ENCODE assay signal across 23 mouse cellular contexts in the genomic region with DNA sequence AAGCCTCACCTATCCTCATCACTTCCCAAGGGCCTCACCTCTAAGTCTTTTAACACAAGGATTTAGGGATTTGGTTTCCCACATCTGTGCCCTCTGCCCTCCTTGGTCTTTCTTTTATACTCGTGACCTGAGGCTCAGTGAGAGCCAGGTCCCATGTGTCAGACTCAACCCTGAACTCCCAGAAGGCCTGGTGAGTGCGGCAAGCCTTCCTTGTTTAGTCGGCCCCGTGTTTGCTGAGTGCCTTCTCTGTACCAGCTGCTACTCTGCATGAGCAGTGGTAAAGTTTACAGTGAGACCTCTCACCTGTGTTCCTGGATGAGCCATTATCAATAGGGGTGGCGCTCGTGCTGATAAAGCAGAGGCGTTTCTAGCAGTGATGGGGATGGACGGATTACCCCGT.
DNase-seq lines count a peak whose midpoint lies in the region; ATAC-seq lines count a peak whose summit lies in the region.
"Had no signal": no experiment of that assay in that cellular context is flagged by ENCODE, and none has a peak within 500 bp of the region (broad histone marks: within the 10 kb centered on the region; RNA-seq: fewer than 3 reads in every experiment).

No protein-coding gene starts in this region.

- peaks cover 3% of the 10 kb centered on the region; the same call in 1 of the 2 replicates for H3K27me3 ChIP-seq in midbrain, embryonic 13.5 days
- H3K27me3 ChIP-seq in midbrain, embryonic 15.5 days (replicated peaks), result no peaks in the 10 kb centered on the region
- H3K27me3 ChIP-seq in intestine, embryonic 16.5 days (replicated peaks; ENCODE audit: control insufficient read depth, insufficient read depth, low read length), result no peaks in the 10 kb centered on the region
- H3K27me3 ChIP-seq: CH12.LX; forebrain, embryonic 13.5 days; hindbrain, embryonic 15.5 days; Patski had no signal

- H3K4me1 ChIP-seq in midbrain, embryonic 13.5 days (replicated peaks), result peaks cover 31% of the 10 kb centered on the region
- peaks cover 37% of the 10 kb centered on the region for H3K4me1 ChIP-seq in midbrain, embryonic 15.5 days
- H3K4me1 ChIP-seq in intestine, embryonic 16.5 days (ENCODE audit: control insufficient read depth, insufficient read depth, low read length), result peaks cover 23% of the 10 kb centered on the region

- H3K9ac ChIP-seq in midbrain, embryonic 13.5 days (replicated peaks), result 0 out of 2 replicates have a peak overlapping the region, but pooled peaks have one; percentile 6
- no peak overlapping the region for H3K9ac ChIP-seq in midbrain, embryonic 15.5 days
- H3K9ac ChIP-seq in intestine, embryonic 16.5 days (ENCODE audit: low read depth, low read length), result no peak overlapping the region
- H3K9ac ChIP-seq: forebrain, embryonic 13.5 days; forebrain, postnatal 0 days; hindbrain, embryonic 12.5 days; hindbrain, embryonic 15.5 days had no signal

- no peak for ATAC-seq in midbrain, embryonic 13.5 days
- ATAC-seq in midbrain, embryonic 15.5 days (replicated peaks), result no peak
- ATAC-seq in intestine, embryonic 16.5 days, result peak; percentile 55
- ATAC-seq: forebrain, embryonic 13.5 days; forebrain, postnatal 0 days; Patski had no signal

- no peak overlapping the region for H3K27ac ChIP-seq in midbrain, embryonic 13.5 days
- no peak overlapping the region for H3K27ac ChIP-seq in midbrain, embryonic 15.5 days
- H3K27ac ChIP-seq in intestine, embryonic 16.5 days (ENCODE audit: low read length), result no peak overlapping the region
- H3K27ac ChIP-seq: forebrain, embryonic 10.5 days; forebrain, embryonic 13.5 days; gastrocnemius, adult 2 months; hindbrain, embryonic 12.5 days; hindbrain, embryonic 15.5 days had no signal

- H3K36me3 ChIP-seq in midbrain, embryonic 13.5 days, result no peaks in the 10 kb centered on the region
- no peaks in the 10 kb centered on the region for H3K36me3 ChIP-seq in midbrain, embryonic 15.5 days (replicated peaks)
- H3K36me3 ChIP-seq in intestine, embryonic 16.5 days (ENCODE audit: control insufficient read depth, insufficient read depth, low read length), result no peaks in the 10 kb centered on the region
- H3K36me3 ChIP-seq: forebrain, embryonic 10.5 days; hindbrain, embryonic 12.5 days; hindbrain, embryonic 15.5 days had no signal

- H3K4me3 ChIP-seq in midbrain, embryonic 13.5 days (replicated peaks), result no peak overlapping the region
- H3K4me3 ChIP-seq in midbrain, embryonic 15.5 days, result no peak overlapping the region
- no peak overlapping the region for H3K4me3 ChIP-seq in intestine, embryonic 16.5 days (ENCODE audit: low read length)
- H3K4me3 ChIP-seq: forebrain, embryonic 10.5 days; forebrain, embryonic 13.5 days; gastrocnemius, adult 2 months; hindbrain, embryonic 12.5 days; hindbrain, embryonic 15.5 days had no signal

- peak; percentile 58 for DNase-seq in adrenal gland, postnatal 10 days
- DNase-seq in adrenal gland, adult 8-10 months, result no peak
- DNase-seq in spleen, postnatal 4 days (ENCODE audit: low spot score in 2 of 2), result no peak
- DNase-seq in cerebellum, adult 9-11 months, result no peak
- DNase-seq: B cell, adult 2 months; cerebellum, adult 11 months; cerebellum, adult 2 months; cerebellum, postnatal 14 days; forebrain, postnatal 0 days; gastrocnemius, adult 2 months; gastrocnemius, postnatal 14 days; heart, adult 11 months; kidney, adult 2 months had no signal

- 77% methylated on average over 9 of the region's 9 CpGs for WGBS in midbrain, embryonic 13.5 days
- WGBS in midbrain, embryonic 15.5 days, result 79% methylated on average over 9 of the region's 9 CpGs
- WGBS in intestine, embryonic 16.5 days, result 57% methylated on average over 9 of the region's 9 CpGs

- H3K4me2 ChIP-seq in midbrain, embryonic 13.5 days (replicated peaks), result no peak overlapping the region
- H3K4me2 ChIP-seq in midbrain, embryonic 15.5 days, result no peak overlapping the region
- H3K4me2 ChIP-seq in intestine, embryonic 16.5 days (ENCODE audit: low read depth, low read length), result no peak overlapping the region
- H3K4me2 ChIP-seq: forebrain, embryonic 13.5 days; heart, embryonic 11.5 days; hindbrain, embryonic 12.5 days; hindbrain, embryonic 15.5 days had no signal

- no peaks in the 10 kb centered on the region for H3K9me3 ChIP-seq in midbrain, embryonic 13.5 days
- H3K9me3 ChIP-seq in midbrain, embryonic 15.5 days, result no peaks in the 10 kb centered on the region
- no peaks in the 10 kb centered on the region for H3K9me3 ChIP-seq in intestine, embryonic 16.5 days (ENCODE audit: control insufficient read depth, low read length)
- H3K9me3 ChIP-seq: forebrain, embryonic 10.5 days; forebrain, embryonic 13.5 days; hindbrain, embryonic 12.5 days; hindbrain, embryonic 15.5 days had no signal
